Mouse (Mus musculus): ENCODE data around the gene Mlana. TPM values are rescaled to one million over a fixed set of nuclear protein-coding genes. Genes with fewer than 3 reads are reported as not detected.

Gene Mlana
- polyA plus RNA-seq, 1 experiment from 2014 or later: 0.21 TPM

- Histone ChIP-seq H3K27me3 (ENCODE audit: poor library complexity, severe bottlenecking) (no peaks in the 10 kb centered on the region), H3K9me3 (no peaks in the 10 kb centered on the region), H3K36me3 (replicated peaks) (no peaks in the 10 kb centered on the region), H3K27ac (no peak overlapping the region), H3K4me1 (no peaks in the 10 kb centered on the region; the same call in 1 of the 2 replicates), H3K4me3 (no peak overlapping the region)
- DNase-seq (ENCODE audit: extremely low spot score, low spot score): no peak
- 94% methylated on average over 6 of the region's 6 CpGs for WGBS
Observed at GRCm38 (mm10) chr19:29661974-29662580, 35.5 kb upstream of the Mlana start.

DNA sequence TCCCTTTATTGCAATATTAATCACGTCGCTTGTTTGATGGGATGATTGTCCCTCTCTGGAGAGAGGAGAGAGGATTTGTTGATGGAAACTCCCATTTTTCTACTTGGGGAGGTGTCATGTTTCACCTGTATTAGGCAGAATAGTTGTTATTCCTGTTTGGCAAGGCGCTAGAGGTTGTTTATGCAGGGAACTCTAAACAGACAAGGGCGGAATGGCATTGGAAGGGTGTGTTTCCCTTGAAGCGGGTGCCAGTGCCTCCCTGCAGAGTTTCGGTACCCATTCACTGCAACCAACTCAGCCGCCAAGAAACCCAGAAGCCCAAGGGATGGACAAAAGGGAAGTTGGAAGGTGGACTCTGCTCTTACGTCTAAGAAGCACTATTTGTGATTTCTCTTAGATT is 33.8 kb upstream of the Mlana start:
- no peak overlapping the region for H3K27ac ChIP-seq
- DNase-seq (ENCODE audit: extremely low spot score, low spot score): no peak
- no peaks in the 10 kb centered on the region for H3K36me3 ChIP-seq (replicated peaks)
- no peak overlapping the region for H3K4me3 ChIP-seq
- no peaks in the 10 kb centered on the region for H3K4me1 ChIP-seq
- 76% methylated on average over 8 of the region's 8 CpGs for WGBS
- no peaks in the 10 kb centered on the region for H3K27me3 ChIP-seq (ENCODE audit: poor library complexity, severe bottlenecking)
- H3K9me3 ChIP-seq: no peaks in the 10 kb centered on the region

DNA sequence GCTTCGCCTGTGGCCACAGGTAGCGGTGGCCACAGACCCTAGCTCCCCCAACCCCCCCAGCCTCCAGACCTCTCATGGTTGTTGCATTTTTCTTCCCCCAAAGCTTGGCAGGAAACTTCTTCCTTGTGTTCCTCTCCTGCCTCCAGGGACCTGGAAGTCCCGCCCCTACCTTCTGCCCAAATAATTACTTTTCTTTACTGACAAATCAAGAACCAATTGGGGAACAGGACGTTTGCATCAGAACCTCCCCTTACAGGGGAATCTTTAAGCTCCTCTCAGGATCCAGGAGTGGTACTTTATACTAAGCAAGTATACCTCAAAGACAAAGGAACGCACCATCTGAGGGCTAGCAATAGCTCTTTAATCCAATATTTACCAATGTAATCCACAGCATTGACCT is 32.7 kb upstream of the Mlana start:
- H3K27ac ChIP-seq: no peak overlapping the region
- no peak for DNase-seq (ENCODE audit: extremely low spot score, low spot score)
- H3K4me3 ChIP-seq: no peak overlapping the region
- WGBS: 80% methylated on average over 5 of the region's 5 CpGs
- no peaks in the 10 kb centered on the region for H3K27me3 ChIP-seq (ENCODE audit: poor library complexity, severe bottlenecking)
- no peaks in the 10 kb centered on the region for H3K36me3 ChIP-seq (replicated peaks)
- H3K9me3 ChIP-seq: no peaks in the 10 kb centered on the region
- no peaks in the 10 kb centered on the region for H3K4me1 ChIP-seq

DNA sequence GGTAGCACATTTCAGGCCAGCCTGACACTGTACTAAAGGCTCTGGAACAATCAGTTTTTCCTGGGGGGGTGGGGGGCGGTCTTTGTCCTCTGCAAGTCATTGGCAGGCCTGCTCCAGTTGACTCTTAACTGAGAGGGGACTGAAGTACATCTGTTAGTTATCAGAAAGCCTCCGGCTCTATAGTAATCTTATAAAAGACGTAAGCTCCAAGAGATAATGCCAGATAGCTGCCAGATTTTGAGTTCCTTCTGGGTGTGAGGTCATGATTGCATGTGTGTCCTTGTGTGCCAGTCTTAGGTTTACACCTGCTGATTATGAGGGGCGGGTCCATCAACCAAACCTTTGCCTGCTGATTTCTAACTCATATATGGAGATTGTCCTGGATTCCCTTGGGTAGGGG is 31.5 kb upstream of the Mlana start:
- no peak overlapping the region for H3K27ac ChIP-seq
- no peaks in the 10 kb centered on the region for H3K9me3 ChIP-seq
- no peak for DNase-seq (ENCODE audit: extremely low spot score, low spot score)
- no peaks in the 10 kb centered on the region for H3K4me1 ChIP-seq
- no peaks in the 10 kb centered on the region for H3K36me3 ChIP-seq (replicated peaks)
- no peak overlapping the region for H3K4me3 ChIP-seq
- WGBS: 81% methylated on average over 4 of the region's 4 CpGs
- H3K27me3 ChIP-seq (ENCODE audit: poor library complexity, severe bottlenecking): no peaks in the 10 kb centered on the region

DNA sequence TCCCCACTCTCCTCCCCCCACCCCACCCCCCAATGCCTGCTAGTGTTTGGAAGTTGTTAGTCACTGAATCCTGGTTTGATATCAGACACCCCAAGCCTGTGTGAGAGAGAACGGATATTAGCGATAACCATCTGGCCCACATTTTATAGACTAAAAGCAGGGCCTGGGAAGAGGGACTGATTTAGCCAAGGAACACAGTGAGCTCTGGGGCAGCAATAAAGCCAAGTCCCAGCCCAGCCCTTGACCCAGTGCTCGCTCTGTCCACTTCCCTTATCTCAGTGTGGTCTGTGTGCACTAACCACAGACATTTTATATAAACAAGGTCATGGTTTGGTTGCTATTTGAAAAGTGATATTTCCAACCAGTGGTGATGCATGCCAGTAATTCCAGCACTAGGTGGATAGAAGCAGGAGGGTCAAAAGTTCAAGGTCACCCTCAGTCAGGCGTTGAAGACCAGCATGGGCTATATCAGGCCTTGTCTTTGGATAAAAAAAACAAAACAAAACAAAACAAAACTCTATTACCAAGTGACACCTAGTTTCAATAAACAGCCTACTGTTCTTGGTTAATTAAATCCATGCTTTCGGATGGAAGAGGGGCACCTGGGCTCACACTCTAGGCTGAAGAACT is 30.5 kb upstream of the Mlana start:
- no peak overlapping the region for H3K27ac ChIP-seq
- H3K36me3 ChIP-seq (replicated peaks): no peaks in the 10 kb centered on the region
- no peak overlapping the region for H3K4me3 ChIP-seq
- no peaks in the 10 kb centered on the region for H3K4me1 ChIP-seq
- H3K27me3 ChIP-seq (ENCODE audit: poor library complexity, severe bottlenecking): no peaks in the 10 kb centered on the region
- DNase-seq (ENCODE audit: extremely low spot score, low spot score): no peak
- H3K9me3 ChIP-seq: no peaks in the 10 kb centered on the region
- 71% methylated on average over 5 of the region's 5 CpGs for WGBS

DNA sequence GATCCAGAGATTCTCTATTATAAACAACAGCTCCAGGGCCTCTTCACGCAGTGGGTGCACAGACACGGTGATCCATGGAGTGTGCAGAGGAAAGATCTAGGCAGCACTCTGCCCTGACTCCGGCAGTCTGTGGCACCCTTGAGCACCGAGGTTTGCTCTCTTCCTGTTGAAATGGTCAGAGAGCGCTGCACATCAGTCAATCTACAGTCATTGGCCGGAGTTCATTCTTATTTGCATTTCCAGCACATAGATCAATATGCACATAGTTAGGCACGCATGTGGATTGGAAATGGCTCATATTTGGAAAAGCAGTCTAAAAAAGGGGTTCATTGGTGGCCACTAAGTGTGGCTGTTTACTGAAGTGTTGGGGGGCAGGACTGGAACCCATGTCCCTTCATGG is 29.5 kb upstream of the Mlana start:
- H3K9me3 ChIP-seq: no peaks in the 10 kb centered on the region
- no peak for DNase-seq (ENCODE audit: extremely low spot score, low spot score)
- H3K4me3 ChIP-seq: no peak overlapping the region
- no peaks in the 10 kb centered on the region for H3K36me3 ChIP-seq (replicated peaks)
- no peak overlapping the region for H3K27ac ChIP-seq
- WGBS: 94% methylated on average over 7 of the region's 7 CpGs
- H3K27me3 ChIP-seq (ENCODE audit: poor library complexity, severe bottlenecking): no peaks in the 10 kb centered on the region
- no peaks in the 10 kb centered on the region for H3K4me1 ChIP-seq

- H3K4me1 ChIP-seq: no peaks in the 10 kb centered on the region
- 90% methylated on average over 6 of the region's 6 CpGs for whole genome bisulfite sequencing
- no peaks in the 10 kb centered on the region for H3K9me3 ChIP-seq
- no peaks in the 10 kb centered on the region for H3K36me3 ChIP-seq (replicated peaks)
- no peak for DNase-seq (ENCODE audit: extremely low spot score, low spot score)
- no peak overlapping the region for H3K27ac ChIP-seq
- H3K27me3 ChIP-seq (ENCODE audit: poor library complexity, severe bottlenecking): no peaks in the 10 kb centered on the region
- no peak overlapping the region for H3K4me3 ChIP-seq
Observed at GRCm38 (mm10) chr19:29670247-29670646, 27.4 kb upstream of the Mlana start.

DNA sequence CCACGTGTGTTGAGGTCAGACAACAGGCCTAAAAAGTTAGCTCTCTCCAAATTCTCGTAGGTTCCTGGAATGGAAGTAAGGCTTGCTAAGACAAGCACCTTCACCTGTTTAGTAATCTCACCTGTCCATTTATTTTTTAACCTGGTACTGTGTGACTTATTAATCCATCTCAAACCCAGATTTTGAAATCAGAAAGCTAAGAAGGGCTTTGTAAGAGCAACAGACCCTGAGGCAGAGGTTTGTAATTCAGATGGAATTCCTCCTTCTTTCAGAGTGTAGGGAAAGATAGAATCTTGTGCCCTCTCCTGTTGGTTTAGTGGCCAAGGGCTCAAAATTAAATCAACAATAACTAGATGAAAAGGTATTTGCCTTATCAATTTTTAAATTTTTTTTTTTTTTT is 26.5 kb upstream of the Mlana start:
- no peaks in the 10 kb centered on the region for H3K4me1 ChIP-seq
- H3K4me3 ChIP-seq: no peak overlapping the region
- H3K27me3 ChIP-seq (ENCODE audit: poor library complexity, severe bottlenecking): no peaks in the 10 kb centered on the region
- 86% methylated on average over 2 of the region's 2 CpGs for WGBS
- DNase-seq (ENCODE audit: extremely low spot score, low spot score): no peak
- no peaks in the 10 kb centered on the region for H3K9me3 ChIP-seq
- H3K36me3 ChIP-seq (replicated peaks): no peaks in the 10 kb centered on the region
- H3K27ac ChIP-seq: no peak overlapping the region

DNA sequence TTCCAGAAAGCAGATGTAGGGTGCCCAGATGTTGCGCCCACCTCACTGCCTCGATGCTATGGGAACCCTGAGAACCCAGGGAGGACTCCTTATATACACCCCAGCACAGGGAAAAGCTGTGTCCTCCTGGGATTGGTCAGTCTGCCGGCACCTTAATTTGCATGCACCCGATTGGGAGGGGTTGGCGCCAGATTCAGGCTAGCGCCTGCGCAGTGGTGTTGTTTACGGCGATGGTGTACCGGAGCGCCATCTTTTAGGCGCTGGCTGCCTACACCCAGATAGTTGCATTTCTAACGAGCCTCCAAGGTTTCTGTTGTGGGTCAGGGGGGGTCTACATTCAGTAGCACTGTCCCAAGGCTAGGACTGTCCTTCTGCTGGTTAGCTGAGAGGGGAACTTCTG is 25.0 kb upstream of the Mlana start:
- Histone ChIP-seq H3K4me3 (no peak overlapping the region), H3K27ac (no peak overlapping the region), H3K27me3 (ENCODE audit: poor library complexity, severe bottlenecking) (no peaks in the 10 kb centered on the region), H3K9me3 (no peaks in the 10 kb centered on the region), H3K4me1 (no peaks in the 10 kb centered on the region), H3K36me3 (replicated peaks) (no peaks in the 10 kb centered on the region)
- 96% methylated on average over 13 of the region's 13 CpGs for WGBS
- no peak for DNase-seq (ENCODE audit: extremely low spot score, low spot score)

DNA sequence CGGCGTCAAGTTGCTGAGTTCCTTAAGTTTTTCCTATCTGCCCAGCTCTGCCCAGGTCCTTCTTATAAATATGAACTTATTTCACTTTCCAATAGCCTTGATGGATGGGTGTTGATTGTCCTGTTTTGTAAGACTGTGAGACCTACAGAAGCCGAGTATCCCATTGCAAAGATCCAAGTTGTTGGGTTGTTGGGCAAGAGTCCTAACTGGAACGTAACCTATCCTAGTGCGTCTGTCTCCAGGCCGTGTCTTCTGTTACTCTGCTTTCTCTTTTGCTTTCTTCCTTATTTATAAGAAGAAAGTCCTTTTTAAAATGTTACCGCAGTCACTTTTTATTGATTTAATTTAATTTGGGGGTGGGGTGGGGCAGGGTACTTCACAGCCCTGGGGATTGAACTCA is 22.7 kb upstream of the Mlana start:
- no peak for DNase-seq (ENCODE audit: extremely low spot score, low spot score)
- 97% methylated on average over 7 of the region's 7 CpGs for WGBS
- H3K36me3 ChIP-seq (replicated peaks): no peaks in the 10 kb centered on the region
- H3K4me1 ChIP-seq: no peaks in the 10 kb centered on the region
- H3K9me3 ChIP-seq: no peaks in the 10 kb centered on the region
- H3K27ac ChIP-seq: no peak overlapping the region
- H3K4me3 ChIP-seq: no peak overlapping the region
- no peaks in the 10 kb centered on the region for H3K27me3 ChIP-seq (ENCODE audit: poor library complexity, severe bottlenecking)

DNA sequence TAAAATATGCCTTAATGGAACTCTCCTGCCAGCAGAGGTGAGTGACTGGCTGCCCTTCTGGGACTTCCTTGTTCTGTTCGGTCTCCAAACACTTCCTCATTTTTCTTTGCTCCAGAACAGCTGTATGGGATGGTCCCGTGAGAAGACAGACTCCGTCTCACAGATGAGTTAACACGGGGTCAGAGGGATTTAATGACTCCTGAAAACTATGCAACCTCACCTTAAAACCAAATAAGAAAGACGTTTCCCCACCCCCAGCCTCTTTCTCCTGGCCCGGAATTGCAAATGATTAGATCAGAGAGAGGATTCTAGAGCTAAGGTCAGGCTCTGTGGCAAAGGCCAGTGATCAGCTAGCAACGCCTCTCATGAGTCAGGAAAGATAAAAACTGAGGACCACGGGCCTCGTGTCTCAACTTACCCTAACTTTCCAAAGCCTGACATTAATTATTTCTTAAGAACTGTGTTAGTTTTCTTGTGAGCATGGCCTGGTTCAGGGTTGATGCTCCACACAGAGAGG is 22.0 kb upstream of the Mlana start:
- Histone ChIP-seq H3K27me3 (ENCODE audit: poor library complexity, severe bottlenecking) (no peaks in the 10 kb centered on the region), H3K4me3 (no peak overlapping the region), H3K9me3 (no peaks in the 10 kb centered on the region), H3K27ac (no peak overlapping the region), H3K4me1 (no peaks in the 10 kb centered on the region), H3K36me3 (replicated peaks) (no peaks in the 10 kb centered on the region)
- no peak for DNase-seq (ENCODE audit: extremely low spot score, low spot score)
- 68% methylated on average over 9 of the region's 9 CpGs for WGBS

DNA sequence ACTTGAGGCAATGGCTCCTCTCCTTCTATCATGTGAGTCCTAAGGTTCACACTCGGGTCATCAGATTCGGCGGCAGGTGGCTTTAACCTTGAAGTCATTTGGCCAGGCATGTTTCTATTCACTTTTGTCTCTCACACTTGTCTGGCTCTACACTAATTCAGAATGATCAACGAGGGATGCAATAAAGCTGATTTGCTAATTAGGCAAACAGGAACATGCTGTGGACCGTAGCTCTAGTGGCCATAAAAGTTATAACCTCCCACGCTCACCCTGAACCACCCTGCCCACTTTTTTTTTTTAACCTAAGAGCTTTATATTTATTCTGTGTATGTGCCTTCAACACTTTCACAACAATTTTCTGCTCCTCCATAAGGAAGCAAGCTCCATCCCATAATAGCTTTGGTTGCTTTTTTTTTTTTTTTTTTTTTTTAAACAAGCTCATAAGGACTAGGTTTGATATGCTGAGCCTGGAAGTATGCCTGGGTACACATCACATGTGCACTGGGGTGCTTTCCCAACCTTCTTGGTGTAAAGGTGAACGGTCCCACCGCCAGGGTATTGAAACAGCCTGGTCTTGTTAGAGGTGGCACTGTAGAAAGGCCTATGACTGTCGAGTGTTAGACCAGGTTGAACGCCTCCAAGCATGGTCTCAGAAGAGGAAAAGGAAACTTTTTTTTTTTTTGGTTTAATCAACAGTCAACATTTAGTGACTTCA is 21.0 kb upstream of the Mlana start:
- no peaks in the 10 kb centered on the region for H3K9me3 ChIP-seq
- no peaks in the 10 kb centered on the region for H3K36me3 ChIP-seq (replicated peaks)
- no peaks in the 10 kb centered on the region for H3K27me3 ChIP-seq (ENCODE audit: poor library complexity, severe bottlenecking)
- H3K27ac ChIP-seq: no peak overlapping the region
- H3K4me3 ChIP-seq: no peak overlapping the region
- no peak for DNase-seq (ENCODE audit: extremely low spot score, low spot score)
- WGBS: 89% methylated on average over 10 of the region's 10 CpGs
- H3K4me1 ChIP-seq: no peaks in the 10 kb centered on the region

- Histone ChIP-seq H3K27ac (no peak overlapping the region), H3K4me3 (no peak overlapping the region), H3K9me3 (no peaks in the 10 kb centered on the region), H3K4me1 (no peaks in the 10 kb centered on the region), H3K27me3 (ENCODE audit: poor library complexity, severe bottlenecking) (no peaks in the 10 kb centered on the region), H3K36me3 (replicated peaks) (no peaks in the 10 kb centered on the region)
- DNase-seq (ENCODE audit: extremely low spot score, low spot score): no peak
- 85% methylated on average over 6 of the region's 6 CpGs for WGBS
Observed at GRCm38 (mm10) chr19:29678181-29678778, 19.3 kb upstream of the Mlana start.
